Mouse (Mus musculus): ENCODE measurements at regions not wholly inside any gene's neighbourhood (a gene's known extent, or its start where the extent isn't known, plus 50 kb on each side); places are given as distances from the start of the nearest gene placed in this dataset.

GRCm38 (mm10) chr10:126102876-126103275, 136.9 kb downstream of the Lrig3 start:
- Histone ChIP-seq H3K4me3 (ENCODE audit: low read depth, low read length) (no peak overlapping the region), H3K36me3 (ENCODE audit: control insufficient read depth, insufficient read depth, low read length) (no peaks in the 10 kb centered on the region), H3K27me3 (ENCODE audit: control insufficient read depth, insufficient read depth, low read length) (no peaks in the 10 kb centered on the region; the same call in 1 of the 2 replicates), H3K4me1 (ENCODE audit: control insufficient read depth, insufficient read depth, insufficient read length, low read length) (no peaks in the 10 kb centered on the region), H3K27ac (ENCODE audit: insufficient read depth, low read depth, low read length) (no peak overlapping the region)
- 87% methylated on average over 15 of the region's 15 CpGs for WGBS
- TF ChIP-seq POLR2A (IDR thresholded peaks at IDR 0.05; ENCODE audit: low read depth, low read length) (no peak), CTCF (IDR thresholded peaks at IDR 0.05; ENCODE audit: extremely low read depth, insufficient read length, insufficient replicate concordance, low read depth, low read length) (no peak)

- no peak overlapping the region for H3K27ac ChIP-seq (ENCODE audit: insufficient read depth, low read depth, low read length)
- H3K4me1 ChIP-seq (ENCODE audit: control insufficient read depth, insufficient read depth, insufficient read length, low read length): no peaks in the 10 kb centered on the region
- H3K36me3 ChIP-seq (ENCODE audit: control insufficient read depth, insufficient read depth, low read length): no peaks in the 10 kb centered on the region
- no peaks in the 10 kb centered on the region for H3K27me3 ChIP-seq (ENCODE audit: control insufficient read depth, insufficient read depth, low read length)
- no peak for TF ChIP-seq POLR2A (IDR thresholded peaks at IDR 0.05; ENCODE audit: low read depth, low read length)
- TF ChIP-seq CTCF (IDR thresholded peaks at IDR 0.05; ENCODE audit: extremely low read depth, insufficient read length, insufficient replicate concordance, low read depth, low read length): no peak
- H3K4me3 ChIP-seq (ENCODE audit: low read depth, low read length): no peak overlapping the region
- 87% methylated on average over 5 of the region's 5 CpGs for WGBS
Observed at GRCm38 (mm10) chr10:126113106-126113505, 147.1 kb downstream of the Lrig3 start.

- H3K4me3 ChIP-seq (ENCODE audit: low read depth, low read length): no peak overlapping the region
- H3K27me3 ChIP-seq (ENCODE audit: control insufficient read depth, insufficient read depth, low read length): no peaks in the 10 kb centered on the region
- TF ChIP-seq POLR2A (IDR thresholded peaks at IDR 0.05; ENCODE audit: low read depth, low read length) (no peak), CTCF (IDR thresholded peaks at IDR 0.05; ENCODE audit: extremely low read depth, insufficient read length, insufficient replicate concordance, low read depth, low read length) (no peak)
- H3K27ac ChIP-seq (ENCODE audit: insufficient read depth, low read depth, low read length): no peak overlapping the region
- H3K36me3 ChIP-seq (ENCODE audit: control insufficient read depth, insufficient read depth, low read length): no peaks in the 10 kb centered on the region
- WGBS: 83% methylated on average over 7 of the region's 7 CpGs
- H3K4me1 ChIP-seq (ENCODE audit: control insufficient read depth, insufficient read depth, insufficient read length, low read length): no peaks in the 10 kb centered on the region
Observed at GRCm38 (mm10) chr10:126115386-126115785, 149.4 kb downstream of the Lrig3 start.

GRCm38 (mm10) chr10:126121626-126122025, 155.7 kb downstream of the Lrig3 start:
- 76% methylated on average over 10 of the region's 10 CpGs for WGBS
- TF ChIP-seq POLR2A (IDR thresholded peaks at IDR 0.05; ENCODE audit: low read depth, low read length) (no peak), CTCF (IDR thresholded peaks at IDR 0.05; ENCODE audit: extremely low read depth, insufficient read length, insufficient replicate concordance, low read depth, low read length) (no peak)

GRCm38 (mm10) chr10:126122504-126122903, 156.5 kb downstream of the Lrig3 start:
- Histone ChIP-seq H3K4me1 (ENCODE audit: control insufficient read depth, insufficient read depth, insufficient read length, low read length) (no peaks in the 10 kb centered on the region), H3K27ac (ENCODE audit: insufficient read depth, low read depth, low read length) (no peak overlapping the region), H3K4me3 (ENCODE audit: low read depth, low read length) (no peak overlapping the region), H3K27me3 (ENCODE audit: control insufficient read depth, insufficient read depth, low read length) (no peaks in the 10 kb centered on the region), H3K36me3 (ENCODE audit: control insufficient read depth, insufficient read depth, low read length) (no peaks in the 10 kb centered on the region)
- TF ChIP-seq POLR2A (IDR thresholded peaks at IDR 0.05; ENCODE audit: low read depth, low read length): no peak
- TF ChIP-seq CTCF (IDR thresholded peaks at IDR 0.05; ENCODE audit: extremely low read depth, insufficient read length, insufficient replicate concordance, low read depth, low read length): no peak
- WGBS: 65% methylated on average over 5 of the region's 5 CpGs

More at GRCm38 (mm10) chr10:126121626-126122025, 155.7 kb downstream of the Lrig3 start:
- Histone ChIP-seq H3K27ac (ENCODE audit: insufficient read depth, low read depth, low read length) (no peak overlapping the region), H3K4me3 (ENCODE audit: low read depth, low read length) (no peak overlapping the region), H3K27me3 (ENCODE audit: control insufficient read depth, insufficient read depth, low read length) (no peaks in the 10 kb centered on the region), H3K4me1 (ENCODE audit: control insufficient read depth, insufficient read depth, insufficient read length, low read length) (no peaks in the 10 kb centered on the region), H3K36me3 (ENCODE audit: control insufficient read depth, insufficient read depth, low read length) (no peaks in the 10 kb centered on the region)

GRCm38 (mm10) chr10:126133188-126133587, 167.2 kb downstream of the Lrig3 start:
- WGBS: 71% methylated on average over 3 of the region's 3 CpGs
- H3K4me1 ChIP-seq (ENCODE audit: control insufficient read depth, insufficient read depth, insufficient read length, low read length): no peaks in the 10 kb centered on the region
- H3K4me3 ChIP-seq (ENCODE audit: low read depth, low read length): no peak overlapping the region
- TF ChIP-seq CTCF (IDR thresholded peaks at IDR 0.05; ENCODE audit: extremely low read depth, insufficient read length, insufficient replicate concordance, low read depth, low read length): no peak
- H3K27ac ChIP-seq (ENCODE audit: insufficient read depth, low read depth, low read length): no peak overlapping the region
- no peaks in the 10 kb centered on the region for H3K27me3 ChIP-seq (ENCODE audit: control insufficient read depth, insufficient read depth, low read length)
- no peaks in the 10 kb centered on the region for H3K36me3 ChIP-seq (ENCODE audit: control insufficient read depth, insufficient read depth, low read length)

- Histone ChIP-seq H3K4me1 (ENCODE audit: control insufficient read depth, insufficient read depth, insufficient read length, low read length) (no peaks in the 10 kb centered on the region), H3K36me3 (ENCODE audit: control insufficient read depth, insufficient read depth, low read length) (no peaks in the 10 kb centered on the region), H3K27ac (ENCODE audit: insufficient read depth, low read depth, low read length) (no peak overlapping the region), H3K4me3 (ENCODE audit: low read depth, low read length) (no peak overlapping the region), H3K27me3 (ENCODE audit: control insufficient read depth, insufficient read depth, low read length) (no peaks in the 10 kb centered on the region)
- no peak for TF ChIP-seq CTCF (IDR thresholded peaks at IDR 0.05; ENCODE audit: extremely low read depth, insufficient read length, insufficient replicate concordance, low read depth, low read length)
- TF ChIP-seq POLR2A (IDR thresholded peaks at IDR 0.05; ENCODE audit: low read depth, low read length): no peak
Observed at GRCm38 (mm10) chr10:126133957-126134356, 168.0 kb downstream of the Lrig3 start.

GRCm38 (mm10) chr10:126138585-126138984, 172.6 kb downstream of the Lrig3 start:
- H3K36me3 ChIP-seq (ENCODE audit: control insufficient read depth, insufficient read depth, low read length): no peaks in the 10 kb centered on the region
- no peak overlapping the region for H3K27ac ChIP-seq (ENCODE audit: insufficient read depth, low read depth, low read length)
- H3K4me3 ChIP-seq (ENCODE audit: low read depth, low read length): no peak overlapping the region
- H3K4me1 ChIP-seq (ENCODE audit: control insufficient read depth, insufficient read depth, insufficient read length, low read length): no peaks in the 10 kb centered on the region
- H3K27me3 ChIP-seq (ENCODE audit: control insufficient read depth, insufficient read depth, low read length): no peaks in the 10 kb centered on the region
- WGBS: 90% methylated on average over 12 of the region's 12 CpGs
- TF ChIP-seq CTCF (IDR thresholded peaks at IDR 0.05; ENCODE audit: extremely low read depth, insufficient read length, insufficient replicate concordance, low read depth, low read length): no peak
- TF ChIP-seq POLR2A (IDR thresholded peaks at IDR 0.05; ENCODE audit: low read depth, low read length): no peak
